Mouse (Mus musculus): ENCODE measurements around the gene Cela3b.

DNA sequence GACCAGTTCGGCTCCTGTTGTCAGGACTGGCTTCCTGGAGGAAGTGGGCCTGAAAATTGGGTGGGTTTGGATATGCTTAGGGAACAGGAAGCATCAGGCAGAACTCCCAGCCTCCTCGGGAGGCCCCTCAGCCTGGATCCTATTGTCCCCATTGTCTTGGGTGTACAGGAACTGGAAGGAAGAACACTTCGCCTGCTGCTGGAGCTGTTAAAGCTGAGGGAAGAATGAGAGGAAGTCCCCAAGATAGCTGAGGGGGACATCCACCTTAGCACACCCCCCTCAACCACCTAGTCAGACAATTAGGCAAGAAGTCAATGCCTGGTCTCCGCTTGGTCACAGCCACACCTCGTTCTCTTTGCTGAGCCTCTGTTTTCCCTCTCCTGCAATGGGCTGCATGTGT, 48.0 kb upstream of the Cela3b start:
- TF ChIP-seq USF1 (IDR thresholded peaks at IDR 0.05; ENCODE audit: low read depth) (no peak), FOSL1 (IDR thresholded peaks at IDR 0.05; ENCODE audit: insufficient read depth, low read length, poor library complexity, severe bottlenecking) (no peak), CTCF (IDR thresholded peaks at IDR 0.05; ENCODE audit: control insufficient read depth, insufficient read depth, insufficient read length) (no peak), CEBPB (IDR thresholded peaks at IDR 0.05; ENCODE audit: low read depth) (no peak), MAX (IDR thresholded peaks at IDR 0.05) (no peak), MYOG (IDR thresholded peaks at IDR 0.05; ENCODE audit: control insufficient read depth, extremely low read depth, insufficient read length) (no peak)
